Mouse (Mus musculus): ENCODE measurements around the gene Tcf15. TPM values are rescaled to one million over a fixed set of nuclear protein-coding genes. Genes with fewer than 3 reads are reported as not detected.
A peak's percentile ranks its signal among the peaks of the same experiment; 100 is the strongest.

The Tcf15 gene
- polyA plus RNA-seq, 1 experiment from 2014 or later, result 10.6 TPM

DNA sequence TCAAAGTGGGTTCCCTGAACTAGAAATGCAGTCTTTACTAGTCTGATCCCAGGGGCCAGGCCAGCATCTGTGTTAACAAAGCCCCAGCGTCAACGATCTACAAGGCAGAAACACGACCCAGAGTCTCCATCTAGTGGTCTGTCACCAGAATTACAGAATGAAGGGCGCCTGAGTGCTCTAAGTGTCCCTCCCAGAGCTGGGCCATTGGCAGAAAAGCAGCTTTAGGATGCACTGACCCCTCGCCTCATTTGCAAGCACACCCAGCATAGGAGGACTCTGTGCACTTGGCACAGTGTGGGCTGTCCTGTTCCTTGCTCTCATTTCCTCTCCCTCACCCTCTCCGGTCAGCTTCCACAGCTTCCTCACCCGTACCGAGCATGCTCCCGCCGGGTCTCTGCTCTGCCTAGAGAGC lies 53.9 kb downstream of the Tcf15 start:
- H3K27me3 ChIP-seq (replicated peaks; ENCODE audit: control insufficient read depth, insufficient read depth, low read length), result no peaks in the 10 kb centered on the region
- ATAC-seq (ENCODE audit: low read depth), result peak; percentile 79

More for the DNA sequence above, 53.9 kb downstream of the Tcf15 start:
- no peak overlapping the region for H3K4me3 ChIP-seq (ENCODE audit: low read depth, low read length)
- H3K4me1 ChIP-seq (ENCODE audit: control insufficient read depth, insufficient read depth, low read length), result no peaks in the 10 kb centered on the region
- no peak overlapping the region for H3K9ac ChIP-seq (ENCODE audit: low read depth, low read length)
- peak; percentile 91 for DNase-seq (ENCODE audit: low spot score)
- H3K9me3 ChIP-seq (ENCODE audit: control insufficient read depth, low read length), result no peaks in the 10 kb centered on the region
- WGBS, result 47% methylated on average over 10 of the region's 10 CpGs
- H3K36me3 ChIP-seq (ENCODE audit: control insufficient read depth, insufficient read depth, low read length), result no peaks in the 10 kb centered on the region
- no peak overlapping the region for H3K4me2 ChIP-seq (ENCODE audit: low read depth, low read length)
- no peak overlapping the region for H3K27ac ChIP-seq (replicated peaks; ENCODE audit: low read depth, low read length)

Other genes with a start within 250 kb of the Tcf15 start
- gene Angpt4, start 232.4 kb upstream of the Tcf15 start, polyA plus RNA-seq (2014; fragmentation: Nextera tagmentation; extraction: Ambion mirVana), result 0.64 and 1.1 TPM in 2 replicates
- 18.8 and 21.2 TPM in 2 replicates for gene Fam110a, start 163.3 kb upstream of the Tcf15 start, polyA plus RNA-seq (2014; fragmentation: Nextera tagmentation; extraction: Ambion mirVana)
- gene Slc52a3, start 147.1 kb upstream of the Tcf15 start, polyA plus RNA-seq (2014; fragmentation: Nextera tagmentation; extraction: Ambion mirVana), result 2.4 and 2.8 TPM in 2 replicates
- 0.29 TPM in 2 replicates for gene Scrt2, start 62.0 kb upstream of the Tcf15 start, polyA plus RNA-seq (2014; fragmentation: Nextera tagmentation; extraction: Ambion mirVana)
- gene Srxn1, start 38.0 kb upstream of the Tcf15 start, polyA plus RNA-seq (2014; fragmentation: Nextera tagmentation; extraction: Ambion mirVana), result 12.0 and 13.6 TPM in 2 replicates
- gene Csnk2a1, start 83.3 kb downstream of the Tcf15 start, polyA plus RNA-seq (2014; fragmentation: Nextera tagmentation; extraction: Ambion mirVana), result 84.5 and 86.4 TPM in 2 replicates
- gene Tbc1d20, start 150.3 kb downstream of the Tcf15 start, polyA plus RNA-seq (2014; fragmentation: Nextera tagmentation; extraction: Ambion mirVana), result 31.0 and 32.2 TPM in 2 replicates
- gene Rbck1, start 189.1 kb downstream of the Tcf15 start, polyA plus RNA-seq (2014; fragmentation: Nextera tagmentation; extraction: Ambion mirVana), result 79.5 and 82.2 TPM in 2 replicates
- gene Trib3, start 200.5 kb downstream of the Tcf15 start, polyA plus RNA-seq (2014; fragmentation: Nextera tagmentation; extraction: Ambion mirVana), result 3.0 and 3.3 TPM in 2 replicates
- gene Nrsn2, start 233.1 kb downstream of the Tcf15 start, polyA plus RNA-seq (2014; fragmentation: Nextera tagmentation; extraction: Ambion mirVana), result 2.5 and 2.7 TPM in 2 replicates